Mouse (Mus musculus) erythroblast, embryonic 14.5 days (primary cell): ENCODE measurements at regions not wholly inside any gene's neighbourhood (a gene's known extent, or its start where the extent isn't known, plus 50 kb on each side); places are given as distances from the start of the nearest gene placed in this dataset.

Experiments
- GATA1 ChIP-seq: IDR thresholded peaks from 2 replicates; pipeline ENCODE4 v1.6.1; 2012; ENCODE audit warnings: low read length, inconsistent platforms, mixed read lengths
- TAL1 ChIP-seq: IDR thresholded peaks from 3 replicates; pipeline ENCODE4 v1.6.1; 2012; ENCODE audit warnings: low read length, inconsistent platforms, mixed read lengths

DNA sequence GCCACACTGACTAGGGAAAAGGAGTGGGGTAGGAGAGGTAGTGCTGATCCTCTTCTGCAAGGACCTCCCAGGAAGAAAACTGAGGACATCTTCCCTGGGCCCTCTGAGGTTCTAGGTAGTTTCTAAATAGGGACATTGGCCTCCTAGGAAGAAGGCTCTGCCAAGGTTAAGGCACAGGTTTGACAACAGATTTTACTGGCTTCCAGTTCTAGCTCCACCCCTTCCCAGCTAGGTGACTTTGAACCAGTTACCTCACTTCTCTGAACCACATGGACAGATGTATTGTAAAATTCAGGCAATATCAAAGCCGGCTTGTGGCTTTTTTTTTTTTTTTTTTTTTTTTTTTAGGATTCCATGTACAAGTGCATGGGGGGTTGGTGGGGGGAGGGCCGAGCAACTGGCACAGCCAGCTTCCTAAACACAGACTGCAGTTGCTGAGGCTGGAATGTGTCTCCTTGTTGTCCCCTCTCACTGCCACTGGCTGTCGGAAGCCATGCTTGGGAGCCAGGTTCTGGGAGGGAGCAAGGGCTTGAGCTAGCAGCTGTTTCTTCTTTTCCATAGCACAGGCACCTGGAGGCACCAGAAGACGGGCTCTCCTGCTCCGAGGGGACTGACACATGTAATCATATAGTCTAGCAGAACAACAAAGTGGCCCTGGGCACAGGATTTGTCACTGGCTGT lies 69.8 kb upstream of the Grik3 start:
- TF ChIP-seq GATA1, result no peak
- TF ChIP-seq TAL1, result no peak
